Mouse (Mus musculus) liver, embryonic 11.5 days (tissue): ENCODE measurements around the gene Defb28. TPM values are rescaled to one million over a fixed set of nuclear protein-coding genes. Genes with fewer than 3 reads are reported as not detected.

Experiments
- ATAC-seq: fragments of 200-750 bp; cut with Nextera tagmentation; replicated peaks from 2 replicates; pipeline ENCODE4 v1.8.0; 2017; ENCODE audit warnings: moderate number of reproducible peaks, mild to moderate bottlenecking, moderate TSS enrichment, moderate library complexity; ENCODE audit not compliant: low FRiP score
- DNase-seq: peaks from one replicate; pipeline ENCODE4 v3.0.0-alpha.2; 2017; ENCODE audit warnings: low spot score
- H3K27ac ChIP-seq: fragments of 300-500 bp; sonication (generic); 2 replicates; pipeline ENCODE4 v1.5.1; 2014; ENCODE audit warnings: mild to moderate bottlenecking, low read depth, low read length, control low read depth
- H3K27me3 ChIP-seq: fragments of 300-500 bp; sonication (generic); replicated peaks from 2 replicates; pipeline ENCODE4 v1.6.1; 2014; ENCODE audit warnings: low read length, mixed read lengths; ENCODE audit not compliant: control insufficient read depth, insufficient read depth
- H3K36me3 ChIP-seq: fragments of 300-500 bp; sonication (generic); 2 replicates; pipeline ENCODE4 v1.6.1; 2014; ENCODE audit warnings: mild to moderate bottlenecking, low read length, moderate library complexity, mixed read lengths; ENCODE audit not compliant: control insufficient read depth, insufficient read depth
- H3K4me1 ChIP-seq: fragments of 300-500 bp; sonication (generic); replicated peaks from 2 replicates; pipeline ENCODE4 v1.6.1; 2014; ENCODE audit warnings: low read length, mixed read lengths; ENCODE audit not compliant: control insufficient read depth, insufficient read depth
- H3K4me2 ChIP-seq: fragments of 300-500 bp; sonication (generic); 2 replicates; pipeline ENCODE4 v1.6.1; 2014; ENCODE audit warnings: mild to moderate bottlenecking, control low read depth, moderate library complexity
- H3K4me3 ChIP-seq: fragments of 300-500 bp; sonication (generic); 2 replicates; pipeline ENCODE4 v1.5.1; 2014; ENCODE audit warnings: low read depth, low read length, control low read depth
- H3K9ac ChIP-seq: fragments of 300-500 bp; sonication (generic); 2 replicates; pipeline ENCODE4 v1.6.1; 2014; ENCODE audit warnings: low read depth, low read length, control low read depth
- H3K9me3 ChIP-seq: fragments of 300-500 bp; sonication (generic); 2 replicates; pipeline ENCODE4 v1.6.1; 2016; ENCODE audit warnings: low read length, inconsistent platforms, mixed read lengths; ENCODE audit not compliant: control insufficient read depth
- WGBS: fragments of 180-500 bp; shearing (Covaris S2); extraction: QIAGEN DNeasy Blood & Tissue Kit; methylation state at CpG from one replicate; pipeline ENCODE4 v1.1.7; 2014; 5-methylcytosine and 5-hydroxymethylcytosine counted together
- polyA plus RNA-seq: library from polyadenylated mRNA; unstranded; fragments of >200 nt; fragmentation: Nextera tagmentation; extraction: Ambion mirVana; gene quantifications from 2 replicates; pipeline ENCODE4 v1.2.1, GENCODE M21; 2014

The Defb28 gene
- polyA plus RNA-seq, result not detected in 2 replicates

GRCm38 (mm10) chr2:152517981-152518380, at the start of gene Defb28:
Defb28 (plus strand) TSS chr2:152518255.
- no peak within 1 kb of the TSS for H3K9ac ChIP-seq
- no peak within 1 kb of the TSS for H3K4me3 ChIP-seq
- 65% methylated on average over 4 of the region's 4 CpGs for WGBS
- H3K4me2 ChIP-seq, result no peak within 1 kb of the TSS
- no peak for ATAC-seq
- no peak for DNase-seq
- H3K36me3 ChIP-seq, result no peaks in the 10 kb centered on the region
- H3K9me3 ChIP-seq, result no peaks in the 10 kb centered on the region
- H3K27me3 ChIP-seq, result no peaks in the 10 kb centered on the region
- no peak within 1 kb of the TSS for H3K27ac ChIP-seq
- H3K4me1 ChIP-seq, result no peaks in the 10 kb centered on the region

- ATAC-seq (no peak), DNase-seq (no peak)
- Histone ChIP-seq H3K4me1 (no peaks in the 10 kb centered on the region), H3K27me3 (no peaks in the 10 kb centered on the region), H3K4me3 (no peak overlapping the region), H3K9ac (no peak overlapping the region), H3K4me2 (no peak overlapping the region), H3K9me3 (no peaks in the 10 kb centered on the region), H3K36me3 (no peaks in the 10 kb centered on the region), H3K27ac (no peak overlapping the region)
- 28% methylated on average over 7 of the region's 7 CpGs for WGBS
These were observed 47.1 kb upstream of the Defb28 start for GRCm38 (mm10) chr2:152470973-152471372.

- no peak overlapping the region for H3K9ac ChIP-seq
- no peaks in the 10 kb centered on the region for H3K9me3 ChIP-seq
- no peaks in the 10 kb centered on the region for H3K36me3 ChIP-seq
- no peak overlapping the region for H3K4me3 ChIP-seq
- no peak overlapping the region for H3K4me2 ChIP-seq
- no peaks in the 10 kb centered on the region for H3K27me3 ChIP-seq
- no peaks in the 10 kb centered on the region for H3K4me1 ChIP-seq
- no peak for ATAC-seq
- H3K27ac ChIP-seq, result no peak overlapping the region
- DNase-seq, result no peak
- WGBS, result 30% methylated on average over 3 of the region's 3 CpGs
These were observed 45.6 kb upstream of the Defb28 start for GRCm38 (mm10) chr2:152472434-152472833.

- Histone ChIP-seq H3K4me3 (no peak within 1 kb of the TSS), H3K27me3 (no peaks in the 10 kb centered on the region), H3K36me3 (no peaks in the 10 kb centered on the region), H3K9me3 (no peaks in the 10 kb centered on the region), H3K9ac (no peak within 1 kb of the TSS), H3K4me2 (no peak within 1 kb of the TSS), H3K4me1 (no peaks in the 10 kb centered on the region), H3K27ac (no peak within 1 kb of the TSS)
- ATAC-seq (no peak), DNase-seq (no peak)
- 49% methylated on average over 2 of the region's 2 CpGs for WGBS
These were observed 41.3 kb upstream of the Defb28 start, which contains the start of gene Defb20 for GRCm38 (mm10) chr2:152476763-152477162. Defb20 (plus strand) TSS chr2:152477063.

- Histone ChIP-seq H3K27me3 (no peaks in the 10 kb centered on the region), H3K27ac (no peak overlapping the region), H3K4me1 (no peaks in the 10 kb centered on the region), H3K4me3 (no peak overlapping the region), H3K36me3 (no peaks in the 10 kb centered on the region), H3K4me2 (no peak overlapping the region), H3K9ac (no peak overlapping the region), H3K9me3 (no peaks in the 10 kb centered on the region)
- DNase-seq, result no peak
- ATAC-seq, result no peak
- 78% methylated on average over 3 of the region's 3 CpGs for WGBS
These were observed 37.2 kb upstream of the Defb28 start for GRCm38 (mm10) chr2:152480881-152481280.

GRCm38 (mm10) chr2:152481726-152482125, 36.3 kb upstream of the Defb28 start:
- WGBS, result 83% methylated on average over 7 of the region's 7 CpGs
- Histone ChIP-seq H3K4me2 (no peak overlapping the region), H3K9ac (no peak overlapping the region), H3K9me3 (no peaks in the 10 kb centered on the region), H3K27me3 (no peaks in the 10 kb centered on the region), H3K27ac (no peak overlapping the region), H3K4me3 (no peak overlapping the region), H3K4me1 (no peaks in the 10 kb centered on the region), H3K36me3 (no peaks in the 10 kb centered on the region)
- no peak for ATAC-seq
- no peak for DNase-seq

- Histone ChIP-seq H3K4me1 (no peaks in the 10 kb centered on the region), H3K27me3 (no peaks in the 10 kb centered on the region), H3K36me3 (no peaks in the 10 kb centered on the region), H3K9me3 (no peaks in the 10 kb centered on the region), H3K4me3 (no peak overlapping the region), H3K27ac (no peak overlapping the region), H3K9ac (no peak overlapping the region), H3K4me2 (no peak overlapping the region)
- WGBS, result 77% methylated on average over 2 of the region's 2 CpGs
- no peak for DNase-seq
- ATAC-seq, result no peak
These were observed 31.0 kb upstream of the Defb28 start for GRCm38 (mm10) chr2:152487024-152487423.

GRCm38 (mm10) chr2:152490038-152490437, 28.0 kb upstream of the Defb28 start, which contains the start of gene Defb22:
Defb22 (minus strand) TSS chr2:152490138.
- no peak within 1 kb of the TSS for H3K4me3 ChIP-seq
- no peaks in the 10 kb centered on the region for H3K36me3 ChIP-seq
- no peaks in the 10 kb centered on the region for H3K4me1 ChIP-seq
- no peaks in the 10 kb centered on the region for H3K27me3 ChIP-seq
- no peak for DNase-seq
- H3K9ac ChIP-seq, result no peak within 1 kb of the TSS
- H3K27ac ChIP-seq, result no peak within 1 kb of the TSS
- ATAC-seq, result no peak
- no peaks in the 10 kb centered on the region for H3K9me3 ChIP-seq
- no peak within 1 kb of the TSS for H3K4me2 ChIP-seq

GRCm38 (mm10) chr2:152493151-152493550, 24.9 kb upstream of the Defb28 start:
- Histone ChIP-seq H3K4me1 (no peaks in the 10 kb centered on the region), H3K27ac (no peak overlapping the region), H3K9ac (no peak overlapping the region), H3K4me2 (no peak overlapping the region), H3K9me3 (no peaks in the 10 kb centered on the region), H3K36me3 (no peaks in the 10 kb centered on the region), H3K4me3 (no peak overlapping the region), H3K27me3 (no peaks in the 10 kb centered on the region)
- DNase-seq, result no peak
- 79% methylated on average over 6 of the region's 6 CpGs for WGBS
- ATAC-seq, result no peak
